Mouse (Mus musculus) lung, postnatal 10 days (tissue): Measurements from ENCODE around the gene Grin1.
"Not testable (repeated sequence)": the region's sequence is repeated elsewhere in the genome, so short reads cannot be mapped to it uniquely, and the experiment has no call there.

Experiments
- DNase-seq: peaks from one replicate; pipeline ENCODE4 v3.0.0; 2021

Gene Grin1

GRCm38 (mm10) chr2:25286314-25286713 lies 32.7 kb downstream of the Grin1 start:
- DNase-seq, result no peak

GRCm38 (mm10) chr2:25285551-25285950 lies 33.4 kb downstream of the Grin1 start:
- DNase-seq, result no peak

GRCm38 (mm10) chr2:25278928-25279882 lies 39.8 kb downstream of the Grin1 start:
- peak; percentile 91 for DNase-seq

GRCm38 (mm10) chr2:25273010-25273409 lies 46.0 kb downstream of the Grin1 start:
- no peak for DNase-seq

- DNase-seq, result no peak
Observed at GRCm38 (mm10) chr2:25272515-25272914, 46.5 kb downstream of the Grin1 start.

GRCm38 (mm10) chr2:25271827-25272511 lies 47.0 kb downstream of the Grin1 start, which contains the start of the genes Ssna1 and Anapc2:
Gene Ssna1 (minus strand): TSS chr2:25272438.
Gene Anapc2 (plus strand): TSS chr2:25272478.
- DNase-seq, result peak; percentile 99

GRCm38 (mm10) chr2:25267746-25268309 lies 51.2 kb downstream of the Grin1 start:
- no peak for DNase-seq

- DNase-seq, result no peak
Observed at GRCm38 (mm10) chr2:25267241-25267640, 51.7 kb downstream of the Grin1 start.

GRCm38 (mm10) chr2:25266720-25267119 lies 52.3 kb downstream of the Grin1 start:
- DNase-seq, result peak; percentile 53

GRCm38 (mm10) chr2:25265897-25266656 lies 52.9 kb downstream of the Grin1 start:
- no peak for DNase-seq

- DNase-seq, result no peak
Observed at GRCm38 (mm10) chr2:25264851-25265250, 54.1 kb downstream of the Grin1 start.

GRCm38 (mm10) chr2:25264286-25264660 lies 54.7 kb downstream of the Grin1 start:
- DNase-seq, result no peak

- DNase-seq, result no peak
Observed at GRCm38 (mm10) chr2:25263623-25264285, 55.2 kb downstream of the Grin1 start.

GRCm38 (mm10) chr2:25262795-25263622 lies 56.0 kb downstream of the Grin1 start:
- peak; percentile 45 for DNase-seq

GRCm38 (mm10) chr2:25262291-25262767 lies 56.7 kb downstream of the Grin1 start, which contains the start of gene Tprn:
Gene Tprn (plus strand): TSS chr2:25262618.
- DNase-seq, result peak; percentile 96

- DNase-seq, result no peak
Observed at GRCm38 (mm10) chr2:25261870-25262269, 57.1 kb downstream of the Grin1 start.

GRCm38 (mm10) chr2:25258887-25259286 lies 60.1 kb downstream of the Grin1 start:
- no peak for DNase-seq

GRCm38 (mm10) chr2:25257250-25257649 lies 61.7 kb downstream of the Grin1 start:
- not testable (repeated sequence) for DNase-seq

GRCm38 (mm10) chr2:25256443-25257109 lies 62.4 kb downstream of the Grin1 start:
- DNase-seq, result peak; percentile 79

- peak; percentile 91 for DNase-seq
Observed at GRCm38 (mm10) chr2:25255284-25255779, 63.7 kb downstream of the Grin1 start, which contains the start of gene Tmem203. Gene Tmem203 (plus strand): TSS chr2:25255439.
